Mouse (Mus musculus): Measurements from ENCODE around the gene Pdss2.
"Not testable (repeated sequence)": the region's sequence is repeated elsewhere in the genome, so short reads cannot be mapped to it uniquely, and the experiment has no call there.

Pdss2 gene

GRCm38 (mm10) chr10:43242215-43242614, 20.9 kb downstream of the Pdss2 start:
- no peak for DNase-seq (ENCODE audit: low spot score in 2 of 2)

GRCm38 (mm10) chr10:43244262-43244806, 23.0 kb downstream of the Pdss2 start:
- no peak for DNase-seq (ENCODE audit: low spot score in 2 of 2)

GRCm38 (mm10) chr10:43245461-43246200, 24.3 kb downstream of the Pdss2 start:
- no peak for DNase-seq (ENCODE audit: low spot score in 2 of 2)

- DNase-seq (ENCODE audit: low spot score in 2 of 2), result no peak
These were observed 26.7 kb downstream of the Pdss2 start for GRCm38 (mm10) chr10:43247994-43248393.

GRCm38 (mm10) chr10:43252324-43252723, 31.0 kb downstream of the Pdss2 start:
- DNase-seq (ENCODE audit: low spot score in 2 of 2), result no peak

GRCm38 (mm10) chr10:43256965-43257364, 35.7 kb downstream of the Pdss2 start:
- DNase-seq (ENCODE audit: low spot score in 2 of 2), result not testable (repeated sequence)

- not testable (repeated sequence) for DNase-seq (ENCODE audit: low spot score in 2 of 2)
These were observed 36.2 kb downstream of the Pdss2 start for GRCm38 (mm10) chr10:43257500-43257899.

GRCm38 (mm10) chr10:43271318-43271717, 50.0 kb downstream of the Pdss2 start:
- no peak for DNase-seq (ENCODE audit: low spot score in 2 of 2)

- DNase-seq (ENCODE audit: low spot score in 2 of 2), result no peak
These were observed 51.1 kb downstream of the Pdss2 start for GRCm38 (mm10) chr10:43272381-43272780.

GRCm38 (mm10) chr10:43273057-43273456, 51.8 kb downstream of the Pdss2 start:
- no peak for DNase-seq (ENCODE audit: low spot score in 2 of 2)

- DNase-seq (ENCODE audit: low spot score in 2 of 2), result no peak
These were observed 54.2 kb downstream of the Pdss2 start for GRCm38 (mm10) chr10:43275446-43275845.

- no peak for DNase-seq (ENCODE audit: low spot score in 2 of 2)
These were observed 54.9 kb downstream of the Pdss2 start for GRCm38 (mm10) chr10:43276116-43276659.

GRCm38 (mm10) chr10:43277266-43278145, 56.2 kb downstream of the Pdss2 start:
- DNase-seq (ENCODE audit: low spot score in 2 of 2), result no peak

- no peak for DNase-seq (ENCODE audit: low spot score in 2 of 2)
These were observed 58.5 kb downstream of the Pdss2 start for GRCm38 (mm10) chr10:43279637-43280288.

GRCm38 (mm10) chr10:43285541-43285940, 64.3 kb downstream of the Pdss2 start:
- no peak for DNase-seq (ENCODE audit: low spot score in 2 of 2)

- no peak for DNase-seq (ENCODE audit: low spot score in 2 of 2)
These were observed 69.4 kb downstream of the Pdss2 start for GRCm38 (mm10) chr10:43290638-43291230.

- no peak for DNase-seq (ENCODE audit: low spot score in 2 of 2)
These were observed 70.0 kb downstream of the Pdss2 start for GRCm38 (mm10) chr10:43291333-43291736.

- no peak for DNase-seq (ENCODE audit: low spot score in 2 of 2)
These were observed 71.2 kb downstream of the Pdss2 start for GRCm38 (mm10) chr10:43292454-43292853.

- no peak for DNase-seq (ENCODE audit: low spot score in 2 of 2)
These were observed 73.0 kb downstream of the Pdss2 start for GRCm38 (mm10) chr10:43294331-43294730.

- DNase-seq (ENCODE audit: low spot score in 2 of 2), result no peak
These were observed 87.0 kb downstream of the Pdss2 start for GRCm38 (mm10) chr10:43308105-43308810.
